In the genomic region with DNA sequence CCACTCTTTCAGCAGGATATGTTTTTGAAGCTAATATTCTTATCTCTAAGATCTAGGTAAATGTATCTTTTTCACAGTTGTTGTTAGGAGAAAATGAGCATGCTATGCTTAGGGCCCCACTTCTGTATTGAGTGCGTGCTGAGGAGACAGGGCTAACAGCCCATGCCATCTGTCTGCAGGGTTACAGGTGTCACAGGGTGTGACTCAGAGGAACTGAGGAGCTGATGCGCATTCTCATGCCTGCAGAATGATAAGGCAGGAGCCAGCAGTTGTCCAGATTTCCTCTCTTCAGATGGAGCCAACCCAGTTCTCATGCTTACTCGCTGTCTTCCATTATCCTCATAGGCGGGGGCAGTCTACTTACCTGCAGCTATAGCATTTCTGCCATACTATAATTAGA, we compare ENCODE assay signal across 21 mouse cellular contexts.
A peak's percentile ranks its signal among the peaks of the same experiment; 100 is the strongest.
DNase-seq lines count a peak whose midpoint lies in the region; TF ChIP-seq lines count a peak whose summit lies in the region.
"Had no signal": no experiment of that assay in that cellular context is flagged by ENCODE, and none has a peak within 500 bp of the region (broad histone marks: within the 10 kb centered on the region; RNA-seq: fewer than 3 reads in every experiment).

No protein-coding gene starts in this region.

- no peaks in the 10 kb centered on the region for H3K27me3 ChIP-seq in thymus, adult 2 months (ENCODE audit: control insufficient read depth, insufficient read depth, low read length)
- no peaks in the 10 kb centered on the region for H3K27me3 ChIP-seq in splenic B cell, adult 2 months (ENCODE audit: control insufficient read depth, insufficient read depth, low read length, poor library complexity, severe bottlenecking)
- H3K27me3 ChIP-seq: CH12.LX; forebrain, embryonic 12.5 days; limb, embryonic 13.5 days; midbrain, embryonic 12.5 days; Patski had no signal

- no peak overlapping the region for H3K27ac ChIP-seq in thymus, adult 2 months (ENCODE audit: control insufficient read depth, insufficient read depth, low read length)
- H3K27ac ChIP-seq: forebrain, embryonic 12.5 days; heart, embryonic 10.5 days; limb, embryonic 13.5 days; midbrain, embryonic 12.5 days had no signal

- 55% methylated on average over 4 of the region's 4 CpGs for WGBS in thymus, adult 2 months

- H3K4me3 ChIP-seq in thymus, adult 2 months (ENCODE audit: control insufficient read depth, insufficient read depth, low read length): no peak overlapping the region
- H3K4me3 ChIP-seq: forebrain, embryonic 12.5 days; heart, embryonic 10.5 days; limb, embryonic 13.5 days; midbrain, embryonic 12.5 days had no signal

- peaks cover 43% of the 10 kb centered on the region for H3K4me1 ChIP-seq in thymus, adult 2 months (replicated peaks; ENCODE audit: control insufficient read depth, insufficient read depth, low read length)
- H3K4me1 ChIP-seq: midbrain, embryonic 12.5 days had no signal

- TF ChIP-seq POLR2A in thymus, adult 2 months (IDR thresholded peaks at IDR 0.05; ENCODE audit: control insufficient read depth, extremely low read depth, insufficient read depth, low read length, poor library complexity): no peak

- peak; percentile 25 for DNase-seq in thymus, postnatal 14 days
- no peak for DNase-seq in thymus, adult 2 months
- peak; percentile 80 for DNase-seq in brain, adult 2 months (ENCODE audit: low read depth, low spot score)
- DNase-seq in cerebellum, postnatal 25 days: peak; percentile 38 to 58
- DNase-seq in splenic B cell, adult 2 months (ENCODE audit: low read depth, low spot score): peak; percentile 50
- no peak for DNase-seq in T-cell, adult 2 months (ENCODE audit: low spot score)
- DNase-seq in kidney, postnatal 4 days: no peak
- DNase-seq: gastrocnemius, postnatal 10 days; heart, postnatal 14 days; kidney, adult 2 months; kidney, postnatal 25 days; layer of hippocampus, adult 9-11 months; lung, embryonic 14.5 days; lung, postnatal 4 days; right cerebral cortex, postnatal 4 days had no signal

- TF ChIP-seq CTCF in thymus, adult 2 months (IDR thresholded peaks at IDR 0.05; ENCODE audit: borderline replicate concordance, control insufficient read depth, extremely low read depth, insufficient read depth, low read length, poor library complexity): no peak

- H3K36me3 ChIP-seq in thymus, adult 2 months (ENCODE audit: control insufficient read depth, insufficient read depth, low read length): no peaks in the 10 kb centered on the region
- no peaks in the 10 kb centered on the region for H3K36me3 ChIP-seq in splenic B cell, adult 2 months (ENCODE audit: control insufficient read depth, insufficient read depth, low read length, poor library complexity, severe bottlenecking)
- H3K36me3 ChIP-seq: forebrain, embryonic 12.5 days; heart, embryonic 10.5 days; limb, embryonic 13.5 days; midbrain, embryonic 12.5 days had no signal

Comparison
In these comparisons a context has a peak if more than half of its experiments do, and no peak if none do; other contexts are left out.
1. DNase-seq: peak in thymus, postnatal 14 days (single experiment), brain, adult 2 months (single experiment), cerebellum, postnatal 25 days (2 of 2) and splenic B cell, adult 2 months (single experiment); none in thymus, adult 2 months (single experiment), T-cell, adult 2 months (single experiment) and kidney, postnatal 4 days (0 of 2).